Mouse (Mus musculus) kidney, embryonic 14.5 days (tissue): ENCODE results near the gene Slc16a2. TPM values are rescaled to one million over a fixed set of nuclear protein-coding genes. Genes with fewer than 3 reads are reported as not detected.

ENCODE experiments used
- ATAC-seq: fragments of 200-750 bp; cut with Nextera tagmentation; 2 replicates; pipeline ENCODE4 v1.8.0; 2017; ENCODE audit warnings: moderate number of reproducible peaks, mild to moderate bottlenecking, moderate TSS enrichment, moderate library complexity; ENCODE audit not compliant: low FRiP score, low TSS enrichment
- H3K27ac ChIP-seq: fragments of 300-500 bp; sonication (generic); 2 replicates; pipeline ENCODE4 v1.5.1; 2014; ENCODE audit warnings: low read depth, mild to moderate bottlenecking, low read length, moderate library complexity, mixed read lengths
- H3K27me3 ChIP-seq: fragments of 300-500 bp; sonication (generic); 2 replicates; pipeline ENCODE4 v1.6.1; 2014; ENCODE audit warnings: mild to moderate bottlenecking, low read length; ENCODE audit not compliant: control insufficient read depth, insufficient read depth
- H3K36me3 ChIP-seq: fragments of 300-500 bp; sonication (generic); 2 replicates; pipeline ENCODE4 v1.6.1; 2014; ENCODE audit warnings: low read length, mixed read lengths; ENCODE audit not compliant: control insufficient read depth, insufficient read depth
- H3K4me1 ChIP-seq: fragments of 300-500 bp; sonication (generic); 2 replicates; pipeline ENCODE4 v1.6.1; 2014; ENCODE audit warnings: low read length, mixed read lengths; ENCODE audit not compliant: control insufficient read depth, insufficient read depth
- H3K4me2 ChIP-seq: fragments of 300-500 bp; sonication (generic); replicated peaks from 2 replicates; pipeline ENCODE4 v1.6.1; 2014; ENCODE audit warnings: low read depth, mild to moderate bottlenecking, low read length
- H3K4me3 ChIP-seq: fragments of 300-500 bp; sonication (generic); 2 replicates; pipeline ENCODE4 v1.5.1; 2014; ENCODE audit warnings: mild to moderate bottlenecking, low read length
- H3K9ac ChIP-seq: fragments of 300-500 bp; sonication (generic); 2 replicates; pipeline ENCODE4 v1.6.1; 2014; ENCODE audit warnings: low read depth, mild to moderate bottlenecking, low read length, moderate library complexity
- H3K9me3 ChIP-seq: fragments of 300-500 bp; sonication (generic); 2 replicates; pipeline ENCODE4 v1.6.1; 2016; ENCODE audit warnings: low read length; ENCODE audit not compliant: control insufficient read depth
- WGBS: fragments of 180-500 bp; shearing (Covaris S2); extraction: QIAGEN DNeasy Blood & Tissue Kit; methylation state at CpG from one replicate; pipeline ENCODE4 v1.1.7; 2014; 5-methylcytosine and 5-hydroxymethylcytosine counted together
- polyA plus RNA-seq: library from polyadenylated mRNA; unstranded; fragments of >200 nt; fragmentation: Nextera tagmentation; extraction: Ambion mirVana; gene quantifications from 2 replicates; pipeline ENCODE4 v1.2.1, GENCODE M21; 2014

Slc16a2 gene
- polyA plus RNA-seq, 1 experiment from 2014 or later = 13.1 TPM

GRCm38 (mm10) chrX:103719618-103720185 lies 102.1 kb downstream of the Slc16a2 start:
- no peak overlapping the region for H3K4me3 ChIP-seq
- ATAC-seq = no peak
- no peaks in the 10 kb centered on the region for H3K4me1 ChIP-seq
- no peak overlapping the region for H3K9ac ChIP-seq
- no peaks in the 10 kb centered on the region for H3K9me3 ChIP-seq
- 63% methylated on average over 12 of the region's 12 CpGs for WGBS
- peaks cover 3% of the 10 kb centered on the region; the same call in 1 of the 2 replicates for H3K27me3 ChIP-seq
- H3K36me3 ChIP-seq = no peaks in the 10 kb centered on the region
- H3K4me2 ChIP-seq = no peak overlapping the region
- no peak overlapping the region for H3K27ac ChIP-seq

- no peak overlapping the region for H3K4me2 ChIP-seq
- no peaks in the 10 kb centered on the region for H3K4me1 ChIP-seq
- H3K36me3 ChIP-seq = no peaks in the 10 kb centered on the region
- no peaks in the 10 kb centered on the region; the same call in 1 of the 2 replicates for H3K27me3 ChIP-seq
- no peak overlapping the region for H3K4me3 ChIP-seq
- no peaks in the 10 kb centered on the region for H3K9me3 ChIP-seq
- no peak for ATAC-seq
- no peak overlapping the region for H3K27ac ChIP-seq
- WGBS = 64% methylated on average over 7 of the region's 7 CpGs
- no peak overlapping the region for H3K9ac ChIP-seq
These were observed 108.9 kb downstream of the Slc16a2 start for GRCm38 (mm10) chrX:103712922-103713321.

GRCm38 (mm10) chrX:103709671-103710070 lies 112.1 kb downstream of the Slc16a2 start:
- 61% methylated on average over 2 of the region's 2 CpGs for WGBS
- no peak overlapping the region for H3K4me2 ChIP-seq
- H3K36me3 ChIP-seq = no peaks in the 10 kb centered on the region
- ATAC-seq = no peak
- H3K9me3 ChIP-seq = no peaks in the 10 kb centered on the region
- no peak overlapping the region for H3K27ac ChIP-seq
- H3K4me1 ChIP-seq = no peaks in the 10 kb centered on the region
- no peak overlapping the region for H3K4me3 ChIP-seq
- no peaks in the 10 kb centered on the region; the same call in 1 of the 2 replicates for H3K27me3 ChIP-seq
- no peak overlapping the region for H3K9ac ChIP-seq

GRCm38 (mm10) chrX:103708592-103708991 lies 113.2 kb downstream of the Slc16a2 start:
- H3K9ac ChIP-seq = no peak overlapping the region
- no peak for ATAC-seq
- H3K4me1 ChIP-seq = no peaks in the 10 kb centered on the region
- no peaks in the 10 kb centered on the region for H3K9me3 ChIP-seq
- WGBS = 77% methylated on average over 1 of the region's 1 CpGs
- no peak overlapping the region for H3K27ac ChIP-seq
- no peak overlapping the region for H3K4me2 ChIP-seq
- H3K36me3 ChIP-seq = no peaks in the 10 kb centered on the region
- no peak overlapping the region for H3K4me3 ChIP-seq
- H3K27me3 ChIP-seq = no peaks in the 10 kb centered on the region; the same call in 1 of the 2 replicates

GRCm38 (mm10) chrX:103704611-103705010 lies 117.2 kb downstream of the Slc16a2 start:
- no peak overlapping the region for H3K4me2 ChIP-seq
- H3K36me3 ChIP-seq = no peaks in the 10 kb centered on the region
- no peak overlapping the region for H3K27ac ChIP-seq
- ATAC-seq = no peak
- H3K4me1 ChIP-seq = no peaks in the 10 kb centered on the region
- no peak overlapping the region for H3K4me3 ChIP-seq
- no peaks in the 10 kb centered on the region for H3K9me3 ChIP-seq
- no peaks in the 10 kb centered on the region for H3K27me3 ChIP-seq
- no peak overlapping the region for H3K9ac ChIP-seq
- WGBS = 95% methylated on average over 4 of the region's 4 CpGs

GRCm38 (mm10) chrX:103704024-103704423 lies 117.8 kb downstream of the Slc16a2 start:
- Histone ChIP-seq H3K4me3 (no peak overlapping the region), H3K4me2 (no peak overlapping the region), H3K4me1 (no peaks in the 10 kb centered on the region), H3K9ac (no peak overlapping the region), H3K9me3 (no peaks in the 10 kb centered on the region), H3K27ac (no peak overlapping the region), H3K27me3 (no peaks in the 10 kb centered on the region), H3K36me3 (no peaks in the 10 kb centered on the region)
- no peak for ATAC-seq
- 69% methylated on average over 4 of the region's 4 CpGs for WGBS

GRCm38 (mm10) chrX:103697796-103698195 lies 124.0 kb downstream of the Slc16a2 start:
- no peak for ATAC-seq
- no peaks in the 10 kb centered on the region for H3K9me3 ChIP-seq
- 73% methylated on average over 2 of the region's 2 CpGs for WGBS
- no peaks in the 10 kb centered on the region for H3K4me1 ChIP-seq
- H3K27ac ChIP-seq = no peak overlapping the region
- no peaks in the 10 kb centered on the region for H3K36me3 ChIP-seq
- no peak overlapping the region for H3K9ac ChIP-seq
- H3K4me2 ChIP-seq = no peak overlapping the region
- H3K27me3 ChIP-seq = peaks cover 7% of the 10 kb centered on the region; the same call in 1 of the 2 replicates
- no peak overlapping the region for H3K4me3 ChIP-seq

- Histone ChIP-seq H3K9ac (no peak overlapping the region), H3K4me2 (peak overlapping the region; percentile 85), H3K9me3 (no peaks in the 10 kb centered on the region), H3K36me3 (no peaks in the 10 kb centered on the region), H3K4me1 (no peaks in the 10 kb centered on the region), H3K27ac (peak overlapping the region; percentile 42; the same call in 1 of the 2 replicates), H3K4me3 (no peak overlapping the region), H3K27me3 (peaks cover 7% of the 10 kb centered on the region; the same call in 1 of the 2 replicates)
- WGBS = 17% methylated on average over 9 of the region's 9 CpGs
- ATAC-seq = peak; percentile 41; the same call in 1 of the 2 replicates
These were observed 125.7 kb downstream of the Slc16a2 start for GRCm38 (mm10) chrX:103696081-103696519.

- Histone ChIP-seq H3K9me3 (no peaks in the 10 kb centered on the region), H3K27me3 (peaks cover 7% of the 10 kb centered on the region; the same call in 1 of the 2 replicates), H3K9ac (peak overlapping the region; percentile 48; the same call in 1 of the 2 replicates), H3K36me3 (no peaks in the 10 kb centered on the region), H3K4me1 (no peaks in the 10 kb centered on the region), H3K27ac (no peak overlapping the region), H3K4me2 (peak overlapping the region; percentile 85), H3K4me3 (peak overlapping the region; percentile 38)
- 2% methylated on average over 41 of the region's 41 CpGs for WGBS
- ATAC-seq = peak; percentile 81
These were observed 126.4 kb downstream of the Slc16a2 start for GRCm38 (mm10) chrX:103695165-103695996.
